Mouse (Mus musculus) monocyte, adult 2 months (primary cell): Measurements from ENCODE around the gene Ppt2.
A peak's percentile ranks its signal among the peaks of the same experiment; 100 is the strongest.

ENCODE experiments used
- DNase-seq, 2 experiments: peaks; one replicate each; pipeline ENCODE4 v3.0.0; 2022; ENCODE audit warnings: low spot score in 2 of 2, low read depth in 1 of 2

Gene Ppt2

GRCm38 (mm10) chr17:34639461-34640255, 11.3 kb upstream of the Ppt2 start:
- peak; percentile 65 to 75 for DNase-seq

GRCm38 (mm10) chr17:34637459-34637858, 9.1 kb upstream of the Ppt2 start:
- DNase-seq: no peak

- DNase-seq: no peak
These were observed 7.4 kb upstream of the Ppt2 start for GRCm38 (mm10) chr17:34635671-34636070.

- peak; percentile 75 to 89 for DNase-seq
These were observed 4.0 kb upstream of the Ppt2 start for GRCm38 (mm10) chr17:34632261-34632691.

- DNase-seq: no peak
These were observed 3.3 kb upstream of the Ppt2 start for GRCm38 (mm10) chr17:34631647-34632046.

- DNase-seq: no peak
These were observed 2.5 kb upstream of the Ppt2 start for GRCm38 (mm10) chr17:34630761-34631301.

- DNase-seq: no peak
These were observed 1.7 kb upstream of the Ppt2 start for GRCm38 (mm10) chr17:34629796-34630603.

GRCm38 (mm10) chr17:34629221-34629751, 976 bp upstream of the Ppt2 start, which contains the start of gene Prrt1:
TSS of gene Prrt1 (plus strand) at chr17:34629533.
- no peak for DNase-seq

GRCm38 (mm10) chr17:34628644-34628967, 296 bp upstream of the Ppt2 start:
- DNase-seq: no peak

- DNase-seq: no peak
These were observed 992 bp downstream of the Ppt2 start for GRCm38 (mm10) chr17:34627093-34627942.

GRCm38 (mm10) chr17:34626773-34627092, 1.6 kb downstream of the Ppt2 start:
- no peak for DNase-seq

- DNase-seq: no peak
These were observed 2.1 kb downstream of the Ppt2 start for GRCm38 (mm10) chr17:34626062-34626772.

GRCm38 (mm10) chr17:34624981-34625380, 3.3 kb downstream of the Ppt2 start:
- DNase-seq: no peak

GRCm38 (mm10) chr17:34623161-34623560, 5.1 kb downstream of the Ppt2 start:
- no peak for DNase-seq

GRCm38 (mm10) chr17:34621006-34621405, 7.3 kb downstream of the Ppt2 start:
- DNase-seq: no peak

- DNase-seq: peak; percentile 53 to 63
These were observed 9.3 kb downstream of the Ppt2 start for GRCm38 (mm10) chr17:34618999-34619398.

GRCm38 (mm10) chr17:34615871-34616270, 12.4 kb downstream of the Ppt2 start, which contains the start of gene Egfl8:
TSS of gene Egfl8 (minus strand) at chr17:34615971.
- DNase-seq: no peak

- DNase-seq: no peak
These were observed 14.5 kb downstream of the Ppt2 start for GRCm38 (mm10) chr17:34613830-34614229.

- no peak for DNase-seq
These were observed 15.2 kb downstream of the Ppt2 start for GRCm38 (mm10) chr17:34613054-34613645.

GRCm38 (mm10) chr17:34611050-34611449, 17.3 kb downstream of the Ppt2 start:
- DNase-seq: no peak
